Mouse (Mus musculus) CD4-positive, CD25-positive, alpha-beta regulatory T cell (primary cell): ENCODE data around the gene Rex1bd. TPM values are rescaled to one million over a fixed set of nuclear protein-coding genes. Genes with fewer than 3 reads are reported as not detected.

Experiments used
- polyA plus RNA-seq: library from polyadenylated mRNA; unstranded; fragments of 100-300 nt; shearing (Covaris generic); gene quantifications from one replicate; pipeline ENCODE4 v1.2.1, GENCODE M21; 2017

The Rex1bd gene
- polyA plus RNA-seq, result 108 TPM

DNA sequence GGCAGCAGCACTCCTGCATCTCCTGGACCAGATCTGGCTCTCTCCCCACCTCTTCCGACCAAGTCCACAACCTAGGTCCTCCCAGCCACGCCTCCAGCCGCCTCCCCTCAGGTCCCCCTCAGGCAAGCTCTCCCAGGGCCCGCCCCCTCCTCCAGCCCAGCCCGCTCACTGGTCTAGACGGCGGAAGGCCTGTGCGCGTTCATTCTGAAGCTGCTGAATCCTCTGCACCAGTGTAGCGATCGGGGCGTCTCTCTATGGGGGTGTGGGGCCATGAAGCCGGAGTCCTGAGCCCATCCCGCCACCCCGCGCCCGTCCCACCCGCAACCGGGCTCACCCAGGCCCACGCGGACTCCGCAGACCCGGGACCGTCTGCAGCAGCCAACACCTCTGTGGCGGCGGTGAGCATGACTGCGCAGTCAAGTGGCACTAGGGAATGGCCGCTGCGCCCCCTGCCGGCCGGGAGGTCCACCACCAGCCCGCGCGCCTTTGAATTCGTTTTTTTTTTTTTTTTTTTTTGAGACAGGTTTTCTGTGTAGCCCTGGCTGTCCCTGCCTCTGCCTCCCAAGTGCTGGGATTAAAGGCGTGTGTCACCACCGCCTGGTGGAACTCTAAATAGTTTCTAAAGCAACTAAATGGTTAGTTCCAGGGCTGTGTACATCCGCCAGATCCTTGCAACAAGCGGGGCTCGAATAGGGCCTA lies at the start of gene Rex1bd:
Gene Rex1bd, minus strand, starts transcription at position 425 of the 699 bp plus-strand sequence.

DNA sequence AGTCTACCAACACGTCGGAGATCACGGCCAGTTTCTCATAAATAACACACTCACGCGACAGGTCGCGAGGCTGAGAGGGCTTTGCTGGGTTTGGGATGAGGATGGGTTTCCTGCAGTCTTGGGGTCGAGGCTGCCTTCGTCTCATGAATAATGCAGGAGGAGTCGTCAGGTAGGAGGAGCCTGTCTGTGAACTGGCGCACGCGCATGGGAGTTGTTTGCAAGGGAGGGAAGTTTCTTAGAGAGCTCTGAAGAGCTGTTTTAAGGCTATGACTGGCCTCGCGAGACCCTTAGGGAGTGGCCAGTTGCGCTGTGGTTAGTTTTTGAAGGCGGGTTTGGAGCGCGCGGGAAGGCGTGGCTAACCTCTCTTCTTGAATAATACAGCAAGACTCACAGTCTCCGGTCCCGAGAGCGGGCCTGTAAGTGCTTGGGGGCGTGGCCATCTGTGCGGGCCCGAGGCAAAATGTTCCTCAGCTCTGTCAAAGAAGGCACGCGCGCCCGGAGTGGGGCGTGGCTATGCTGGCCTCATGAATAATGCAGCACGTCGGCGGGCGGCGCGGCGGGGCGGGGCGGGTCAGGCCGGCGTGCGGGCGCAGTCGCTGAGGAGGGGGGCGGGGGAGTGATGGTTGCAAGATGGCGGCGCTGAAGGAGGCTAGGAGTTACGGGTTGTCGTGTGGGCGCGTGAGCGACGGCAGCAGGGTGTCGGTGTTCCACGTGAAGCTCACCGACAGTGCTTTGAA lies 32.7 kb upstream of the Rex1bd start, which contains the start of gene Ell:
Gene Ell, plus strand, starts transcription at position 381 of the 737 bp plus-strand sequence.

DNA sequence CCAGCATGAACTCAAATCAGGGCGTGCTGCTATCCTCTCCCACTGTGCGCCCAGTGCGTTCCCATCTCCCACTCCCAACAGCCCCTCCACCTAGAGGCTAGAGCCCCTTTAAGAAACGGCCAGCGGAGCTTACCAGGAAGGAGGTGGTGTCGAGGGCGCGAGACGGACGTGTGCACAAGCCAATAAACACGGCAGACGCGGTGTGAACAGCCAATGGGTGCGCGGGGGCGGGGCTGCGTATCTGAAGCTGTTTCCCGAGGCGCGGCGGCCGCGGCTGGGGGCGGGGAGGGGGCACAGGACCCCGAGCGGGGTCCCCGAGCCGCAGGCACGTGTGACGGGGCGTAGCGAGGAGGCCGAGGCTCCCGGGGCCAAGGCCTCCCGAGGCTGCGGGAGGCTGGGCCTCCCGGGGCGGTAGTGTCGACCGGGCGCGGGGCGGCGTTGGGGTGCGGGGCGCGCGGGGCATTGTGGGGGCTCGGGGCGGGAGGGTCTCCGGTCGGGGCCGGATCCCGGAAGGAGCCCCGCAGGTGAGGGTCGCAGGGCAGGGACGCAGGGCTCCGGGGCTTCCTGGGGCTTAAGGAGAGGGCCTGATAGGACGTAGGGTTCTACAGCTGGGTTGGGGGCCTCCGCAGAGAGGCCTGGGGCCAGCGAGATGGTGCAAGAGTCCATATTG lies 21.1 kb upstream of the Rex1bd start, which contains the start of the genes Fkbp8 and Kxd1:
Gene Fkbp8, plus strand, starts transcription at position 213 of the 670 bp plus-strand sequence.
Gene Kxd1, minus strand, starts transcription at position 445 of the 670 bp plus-strand sequence.

DNA sequence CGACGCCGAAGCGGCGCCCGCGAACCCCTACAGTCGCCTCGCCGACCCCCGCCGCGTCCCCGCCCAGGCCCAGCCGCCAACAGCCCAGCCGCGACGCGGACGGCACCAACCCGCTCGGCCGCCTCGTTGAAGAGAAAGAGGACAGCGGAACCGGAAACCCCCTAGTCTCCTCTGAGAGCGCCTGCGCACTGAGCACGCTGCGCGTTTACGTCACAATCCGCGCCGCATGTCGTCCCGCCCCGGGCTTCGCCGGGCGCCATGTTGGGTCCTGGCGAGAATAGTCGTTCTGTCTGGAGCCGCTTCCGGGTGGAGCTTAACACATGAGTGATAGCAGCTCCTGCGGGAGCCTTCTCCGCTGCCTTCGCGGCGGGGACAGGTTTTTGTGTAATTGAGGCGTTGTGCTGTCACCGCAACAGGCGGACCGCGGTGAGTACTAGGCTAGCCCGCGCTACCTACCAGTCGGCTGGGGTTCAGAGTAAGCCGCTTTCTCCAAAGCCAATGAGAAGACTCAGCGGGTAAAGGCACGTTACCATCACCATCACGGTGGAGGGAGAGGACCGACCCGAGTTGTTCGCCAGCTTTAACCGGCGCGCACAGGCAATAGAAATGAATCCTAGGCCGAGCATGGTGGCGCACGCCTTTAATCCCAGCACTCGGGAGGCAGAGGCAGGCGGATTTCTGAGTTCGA lies 3.8 kb upstream of the Rex1bd start, which contains the start of gene Uba52:
Gene Uba52, minus strand, starts transcription at position 574 of the 688 bp plus-strand sequence.

DNA sequence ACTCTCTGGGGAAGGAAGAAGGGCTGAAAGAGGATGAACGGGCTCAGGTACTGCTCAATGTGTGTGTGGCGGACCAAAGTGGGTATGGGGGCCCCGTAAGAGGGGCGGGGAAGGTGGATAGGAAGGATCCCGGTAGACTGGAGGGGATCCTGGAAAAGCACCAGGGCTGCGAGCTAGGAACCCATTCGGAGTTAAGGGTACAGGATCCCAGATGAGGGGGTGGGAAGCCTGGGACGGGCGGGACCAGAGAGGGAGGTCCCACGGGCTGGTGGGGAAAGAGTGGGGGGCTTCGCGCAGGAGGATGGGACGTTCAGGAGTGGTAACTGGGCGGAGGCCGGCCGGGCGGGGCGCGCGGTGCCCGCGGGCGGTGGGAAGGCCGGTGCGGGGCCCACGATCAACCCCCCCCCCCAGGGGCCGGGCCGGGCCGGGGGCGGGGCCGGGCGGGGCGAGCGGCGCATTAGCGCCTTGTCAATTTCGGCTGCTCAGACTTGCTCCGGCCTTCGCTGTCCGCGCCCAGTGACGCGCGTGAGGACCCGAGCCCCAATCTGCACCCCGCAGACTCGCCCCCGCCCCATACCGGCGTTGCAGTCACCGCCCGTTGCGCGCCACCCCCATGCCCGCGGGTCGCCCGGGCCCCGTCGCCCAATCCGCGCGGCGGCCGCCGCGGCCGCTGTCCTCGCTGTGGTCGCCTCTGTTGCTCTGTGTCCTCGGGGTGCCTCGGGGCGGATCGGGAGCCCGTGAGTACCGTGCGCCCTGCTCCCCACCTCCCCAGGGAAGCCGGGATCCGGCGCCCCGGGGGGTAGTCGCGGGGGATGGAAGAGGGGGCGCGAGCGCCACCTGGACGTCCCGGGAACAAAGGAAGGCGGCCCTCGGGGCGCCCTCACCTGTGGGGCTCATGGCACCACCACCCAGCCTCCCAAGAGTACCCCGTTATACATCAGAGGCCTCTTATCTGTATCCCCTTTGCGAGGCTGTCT lies 13.6 kb downstream of the Rex1bd start, which contains the start of gene Crlf1:
Gene Crlf1, plus strand, starts transcription at position 495 of the 977 bp plus-strand sequence.

DNA sequence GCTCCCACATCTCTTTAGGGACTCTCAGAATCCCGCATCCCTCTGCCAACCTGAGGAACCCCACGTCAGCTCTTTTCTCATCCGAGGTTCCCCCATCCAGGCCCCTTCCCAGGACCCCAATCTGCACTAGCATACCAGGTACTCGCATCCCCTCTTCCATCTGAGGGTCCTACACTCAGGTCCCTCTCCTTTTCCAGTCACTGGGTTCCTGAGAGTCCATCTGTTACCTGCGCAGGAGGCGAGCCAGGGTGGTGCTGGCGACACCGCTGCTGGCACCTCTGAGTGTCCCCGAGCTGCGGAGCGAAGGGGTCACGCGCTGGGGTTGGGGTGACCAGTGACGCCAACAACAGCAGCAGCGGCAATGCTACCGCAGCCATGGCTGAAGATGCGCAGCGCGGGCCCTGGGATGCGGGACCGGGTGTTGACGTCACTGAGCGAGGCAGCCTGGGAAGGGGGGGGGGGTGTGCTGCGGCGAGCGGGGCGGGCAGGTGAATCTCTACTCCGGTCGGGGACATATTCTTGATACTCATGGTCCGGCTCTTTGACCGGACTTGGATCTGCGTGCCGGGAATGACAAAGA lies 19.5 kb downstream of the Rex1bd start, which contains the start of gene Tmem59l:
Gene Tmem59l, minus strand, starts transcription at position 418 of the 580 bp plus-strand sequence.

DNA sequence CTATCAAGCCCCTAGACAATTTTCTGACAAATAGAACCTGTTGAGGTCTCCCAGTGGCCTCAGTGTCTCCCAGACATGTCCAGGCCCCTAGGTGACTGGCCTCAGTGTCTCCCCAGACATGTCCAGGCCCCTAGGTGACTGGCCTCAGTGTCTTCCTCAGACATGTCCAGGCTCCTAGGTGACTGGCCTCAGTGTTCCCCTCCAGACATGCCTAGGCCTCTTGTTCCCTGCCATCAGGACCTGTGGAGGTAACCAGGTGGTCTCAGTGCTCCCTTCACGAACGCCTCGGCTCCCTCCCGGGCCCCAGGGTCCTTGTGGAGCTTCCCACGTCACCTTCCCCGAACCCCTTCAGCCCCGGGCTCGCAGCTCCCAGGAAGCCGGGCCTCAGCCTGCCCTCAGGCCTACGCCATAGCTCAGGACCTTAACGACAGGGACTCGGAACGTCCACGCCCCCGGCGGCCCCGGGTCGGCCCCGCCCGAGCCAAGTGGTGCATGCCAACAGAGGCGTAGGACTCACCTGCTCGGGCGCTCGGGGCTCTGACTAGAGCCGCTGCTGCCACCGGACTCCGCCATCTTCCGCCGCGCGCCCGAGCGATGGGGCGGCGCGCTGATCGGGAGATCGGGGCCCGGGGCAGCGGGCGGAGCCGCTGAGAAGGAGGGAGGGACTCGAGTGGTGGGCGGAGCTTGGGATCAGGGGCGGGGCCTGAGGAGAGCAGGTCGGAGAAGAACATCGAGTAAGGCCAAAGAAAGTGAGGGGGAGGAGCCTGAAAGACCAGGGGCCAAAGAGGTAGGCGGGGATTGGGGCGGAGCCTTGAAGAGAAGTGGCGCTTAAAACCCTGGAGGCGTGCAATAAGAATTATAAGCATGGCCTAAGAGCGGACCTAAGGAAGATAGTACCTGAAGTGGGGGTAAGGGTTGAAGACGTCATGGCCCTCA lies 30.0 kb downstream of the Rex1bd start, which contains the start of gene Klhl26:
Gene Klhl26, minus strand, starts transcription at position 636 of the 936 bp plus-strand sequence.

Other genes starting within 250 kb of the Rex1bd start
- 6.7 TPM for gene Homer3, start 223.9 kb downstream of the Rex1bd start, polyA plus RNA-seq
- gene Ddx49, start 204.3 kb downstream of the Rex1bd start, polyA plus RNA-seq, result 56.7 TPM
- gene Cope, start 204.2 kb downstream of the Rex1bd start, polyA plus RNA-seq, result 351 TPM
- gene Cers1, start 191.0 kb downstream of the Rex1bd start, polyA plus RNA-seq, result not detected
- gene Gdf1, start 176.9 kb downstream of the Rex1bd start, polyA plus RNA-seq, result 0.57 TPM
- 90.9 TPM for gene Upf1, start 153.5 kb downstream of the Rex1bd start, polyA plus RNA-seq
- 2.5 TPM for gene Comp, start 133.2 kb downstream of the Rex1bd start, polyA plus RNA-seq
- 16.7 TPM for gene Crtc1, start 67.2 kb downstream of the Rex1bd start, polyA plus RNA-seq
- 19.3 TPM for gene Klhl26, start 29.8 kb downstream of the Rex1bd start, polyA plus RNA-seq
- not detected for gene Tmem59l, start 19.4 kb downstream of the Rex1bd start, polyA plus RNA-seq
- not detected for gene Crlf1, start 13.6 kb downstream of the Rex1bd start, polyA plus RNA-seq
- gene Uba52, start 4.0 kb upstream of the Rex1bd start, polyA plus RNA-seq, result 975 TPM
- gene Fkbp8, start 21.0 kb upstream of the Rex1bd start, polyA plus RNA-seq, result 422 TPM
- 90.3 TPM for gene Kxd1, start 21.2 kb upstream of the Rex1bd start, polyA plus RNA-seq
- gene Ell, start 32.7 kb upstream of the Rex1bd start, polyA plus RNA-seq, result 39.6 TPM
- gene Isyna1, start 87.6 kb upstream of the Rex1bd start, polyA plus RNA-seq, result 95.3 TPM
- gene Ssbp4, start 102.1 kb upstream of the Rex1bd start, polyA plus RNA-seq, result 141 TPM
- 0.24 TPM for gene Lrrc25, start 109.4 kb upstream of the Rex1bd start, polyA plus RNA-seq
- gene Gdf15, start 125.7 kb upstream of the Rex1bd start, polyA plus RNA-seq, result not detected
- 5.5 TPM for gene Pgpep1, start 153.6 kb upstream of the Rex1bd start, polyA plus RNA-seq
- 379 TPM for gene Lsm4, start 166.5 kb upstream of the Rex1bd start, polyA plus RNA-seq
- gene Jund, start 192.2 kb upstream of the Rex1bd start, polyA plus RNA-seq, result 866 TPM
- gene Iqcn, start 196.7 kb upstream of the Rex1bd start, polyA plus RNA-seq, result 0.16 TPM
- gene Gm3336, start 211.8 kb upstream of the Rex1bd start, polyA plus RNA-seq, result not detected
- 0.98 TPM for gene Pde4c, start 217.0 kb upstream of the Rex1bd start, polyA plus RNA-seq
- 13.2 TPM for gene Rab3a, start 247.9 kb upstream of the Rex1bd start, polyA plus RNA-seq